Mouse (Mus musculus) CD4-positive helper T cell, adult 2 months (primary cell): ENCODE data around the gene Gm13083.
"Not testable (repeated sequence)": the region's sequence is repeated elsewhere in the genome, so short reads cannot be mapped to it uniquely, and the experiment has no call there.

Experiments
- DNase-seq: peaks from one replicate; pipeline ENCODE4 v3.0.0-alpha.2; 2012; ENCODE audit warnings: low read depth, missing footprints, low spot score

Gene Gm13083

GRCm38 (mm10) chr4:143614703-143615102 is at the start of gene Gm13083:
Gene Gm13083 (plus strand): TSS chr4:143615003.
- DNase-seq = not testable (repeated sequence)

- DNase-seq = not testable (repeated sequence)
These were observed 2.9 kb upstream of the Gm13083 start for GRCm38 (mm10) chr4:143611927-143612326.

- not testable (repeated sequence) for DNase-seq
These were observed 3.3 kb downstream of the Gm13083 start for GRCm38 (mm10) chr4:143618101-143618500.

GRCm38 (mm10) chr4:143657146-143657545 is 42.3 kb downstream of the Gm13083 start, which contains the start of gene Gm13088:
Gene Gm13088 (minus strand): TSS chr4:143657246.
- not testable (repeated sequence) for DNase-seq
